Mouse (Mus musculus) midbrain, embryonic 10.5 days (tissue): ENCODE data around the gene Hdac4. TPM values are rescaled to one million over a fixed set of nuclear protein-coding genes. Genes with fewer than 3 reads are reported as not detected.
A peak's percentile ranks its signal among the peaks of the same experiment; 100 is the strongest.

ENCODE experiments used
- DNase-seq: peaks from one replicate; pipeline ENCODE4 v3.0.0-alpha.2; 2017; ENCODE audit warnings: low spot score
- H3K27ac ChIP-seq: fragments of 300-500 bp; sonication (generic); replicated peaks from 2 replicates; pipeline ENCODE4 v1.5.1; 2016; ENCODE audit warnings: mild to moderate bottlenecking
- H3K27me3 ChIP-seq: fragments of 300-500 bp; sonication (generic); 2 replicates; pipeline ENCODE4 v1.6.1; 2016; ENCODE audit warnings: low read depth, mild to moderate bottlenecking; ENCODE audit not compliant: poor library complexity, severe bottlenecking
- H3K36me3 ChIP-seq: fragments of 300-500 bp; sonication (generic); 2 replicates; pipeline ENCODE4 v1.6.1; 2016; ENCODE audit warnings: mild to moderate bottlenecking, moderate library complexity
- H3K4me1 ChIP-seq: fragments of 300-500 bp; sonication (generic); 2 replicates; pipeline ENCODE4 v1.6.1; 2016
- H3K4me3 ChIP-seq: fragments of 300-500 bp; sonication (generic); 2 replicates; pipeline ENCODE4 v1.5.1; 2016; ENCODE audit warnings: mild to moderate bottlenecking, moderate library complexity
- H3K9me3 ChIP-seq: fragments of 300-500 bp; sonication (generic); replicated peaks from 2 replicates; pipeline ENCODE4 v1.6.1; 2016; ENCODE audit warnings: mild to moderate bottlenecking
- WGBS: fragments of 180-500 bp; shearing (Covaris S2); methylation state at CpG from one replicate; pipeline ENCODE4 v1.1.7; 2016; 5-methylcytosine and 5-hydroxymethylcytosine counted together
- polyA plus RNA-seq: library from polyadenylated mRNA; unstranded; fragments of >200 nt; fragmentation: Nextera tagmentation; extraction: Ambion mirVana; gene quantifications from 2 replicates; pipeline ENCODE4 v1.2.1, GENCODE M21; 2016

Hdac4 gene
- polyA plus RNA-seq, 1 experiment from 2014 or later: 20.1 TPM

GRCm38 (mm10) chr1:91984507-91984906, 211.0 kb downstream of the Hdac4 start:
- H3K4me1 ChIP-seq: no peaks in the 10 kb centered on the region
- H3K9me3 ChIP-seq: no peaks in the 10 kb centered on the region
- H3K27me3 ChIP-seq: no peaks in the 10 kb centered on the region
- H3K27ac ChIP-seq: no peak overlapping the region
- H3K4me3 ChIP-seq: no peak overlapping the region
- WGBS: 92% methylated on average over 8 of the region's 8 CpGs
- no peak for DNase-seq
- peaks cover 93% of the 10 kb centered on the region for H3K36me3 ChIP-seq

- H3K9me3 ChIP-seq: no peaks in the 10 kb centered on the region
- no peak overlapping the region for H3K27ac ChIP-seq
- no peaks in the 10 kb centered on the region for H3K27me3 ChIP-seq
- DNase-seq: no peak
- peaks cover 10% of the 10 kb centered on the region for H3K4me1 ChIP-seq
- peaks cover 84% of the 10 kb centered on the region for H3K36me3 ChIP-seq
- no peak overlapping the region for H3K4me3 ChIP-seq
- 68% methylated on average over 1 of the region's 1 CpGs for WGBS
Observed at GRCm38 (mm10) chr1:91981381-91981780, 214.1 kb downstream of the Hdac4 start.

- H3K9me3 ChIP-seq: no peaks in the 10 kb centered on the region
- H3K27me3 ChIP-seq: no peaks in the 10 kb centered on the region
- no peak overlapping the region for H3K4me3 ChIP-seq
- H3K4me1 ChIP-seq: peaks cover 10% of the 10 kb centered on the region
- no peak overlapping the region for H3K27ac ChIP-seq
- peak; percentile 46 for DNase-seq
- WGBS: 77% methylated on average over 3 of the region's 3 CpGs
- peaks cover 85% of the 10 kb centered on the region for H3K36me3 ChIP-seq
Observed at GRCm38 (mm10) chr1:91978443-91978842, 217.1 kb downstream of the Hdac4 start.

GRCm38 (mm10) chr1:91968710-91969379, 226.7 kb downstream of the Hdac4 start:
- peaks cover 100% of the 10 kb centered on the region for H3K36me3 ChIP-seq
- H3K27me3 ChIP-seq: no peaks in the 10 kb centered on the region
- DNase-seq: peak; percentile 45
- H3K4me1 ChIP-seq: no peaks in the 10 kb centered on the region
- no peaks in the 10 kb centered on the region for H3K9me3 ChIP-seq
- WGBS: 74% methylated on average over 5 of the region's 5 CpGs
- no peak overlapping the region for H3K4me3 ChIP-seq
- peak overlapping the region; percentile 49; the same call in 1 of the 2 replicates for H3K27ac ChIP-seq

GRCm38 (mm10) chr1:91967041-91967440, 228.5 kb downstream of the Hdac4 start:
- Histone ChIP-seq H3K4me1 (no peaks in the 10 kb centered on the region), H3K27ac (no peak overlapping the region), H3K27me3 (no peaks in the 10 kb centered on the region), H3K4me3 (no peak overlapping the region), H3K36me3 (peaks cover 92% of the 10 kb centered on the region), H3K9me3 (no peaks in the 10 kb centered on the region)
- no peak for DNase-seq
- 96% methylated on average over 1 of the region's 1 CpGs for WGBS

- no peak overlapping the region for H3K27ac ChIP-seq
- H3K36me3 ChIP-seq: peaks cover 91% of the 10 kb centered on the region
- DNase-seq: no peak
- no peaks in the 10 kb centered on the region for H3K27me3 ChIP-seq
- no peak overlapping the region for H3K4me3 ChIP-seq
- 84% methylated on average over 9 of the region's 9 CpGs for WGBS
- H3K9me3 ChIP-seq: no peaks in the 10 kb centered on the region
- H3K4me1 ChIP-seq: no peaks in the 10 kb centered on the region
Observed at GRCm38 (mm10) chr1:91964486-91965335, 230.8 kb downstream of the Hdac4 start.

- Histone ChIP-seq H3K4me1 (no peaks in the 10 kb centered on the region), H3K27ac (no peak overlapping the region), H3K4me3 (no peak overlapping the region), H3K36me3 (peaks cover 91% of the 10 kb centered on the region), H3K9me3 (no peaks in the 10 kb centered on the region), H3K27me3 (no peaks in the 10 kb centered on the region)
- peak; percentile 48 for DNase-seq
- WGBS: 52% methylated on average over 1 of the region's 1 CpGs
Observed at GRCm38 (mm10) chr1:91962256-91962655, 233.2 kb downstream of the Hdac4 start.

- no peak for DNase-seq
- no peak overlapping the region for H3K4me3 ChIP-seq
- no peaks in the 10 kb centered on the region for H3K4me1 ChIP-seq
- H3K9me3 ChIP-seq: no peaks in the 10 kb centered on the region
- peaks cover 91% of the 10 kb centered on the region for H3K36me3 ChIP-seq
- WGBS: 90% methylated on average over 8 of the region's 8 CpGs
- H3K27ac ChIP-seq: no peak overlapping the region
- no peaks in the 10 kb centered on the region for H3K27me3 ChIP-seq
Observed at GRCm38 (mm10) chr1:91961231-91961630, 234.3 kb downstream of the Hdac4 start.

- Histone ChIP-seq H3K27me3 (no peaks in the 10 kb centered on the region), H3K9me3 (no peaks in the 10 kb centered on the region), H3K4me1 (no peaks in the 10 kb centered on the region), H3K4me3 (no peak overlapping the region), H3K36me3 (peaks cover 91% of the 10 kb centered on the region), H3K27ac (no peak overlapping the region)
- 92% methylated on average over 3 of the region's 3 CpGs for WGBS
- DNase-seq: no peak
Observed at GRCm38 (mm10) chr1:91959891-91960290, 235.6 kb downstream of the Hdac4 start.

- no peaks in the 10 kb centered on the region for H3K4me1 ChIP-seq
- WGBS: 93% methylated on average over 5 of the region's 5 CpGs
- no peak overlapping the region for H3K4me3 ChIP-seq
- H3K27ac ChIP-seq: no peak overlapping the region
- no peak for DNase-seq
- H3K36me3 ChIP-seq: peaks cover 91% of the 10 kb centered on the region
- H3K27me3 ChIP-seq: no peaks in the 10 kb centered on the region
- H3K9me3 ChIP-seq: no peaks in the 10 kb centered on the region
Observed at GRCm38 (mm10) chr1:91959044-91959443, 236.5 kb downstream of the Hdac4 start.

GRCm38 (mm10) chr1:91956229-91956628, 239.3 kb downstream of the Hdac4 start:
- no peaks in the 10 kb centered on the region for H3K4me1 ChIP-seq
- H3K9me3 ChIP-seq: no peaks in the 10 kb centered on the region
- H3K27ac ChIP-seq: no peak overlapping the region
- H3K4me3 ChIP-seq: no peak overlapping the region
- peaks cover 99% of the 10 kb centered on the region for H3K36me3 ChIP-seq
- no peaks in the 10 kb centered on the region for H3K27me3 ChIP-seq
- no peak for DNase-seq
- 85% methylated on average over 4 of the region's 4 CpGs for WGBS

GRCm38 (mm10) chr1:91954954-91955353, 240.5 kb downstream of the Hdac4 start:
- H3K36me3 ChIP-seq: peaks cover 98% of the 10 kb centered on the region
- WGBS: 95% methylated on average over 5 of the region's 5 CpGs
- DNase-seq: no peak

GRCm38 (mm10) chr1:91952912-91953311, 242.6 kb downstream of the Hdac4 start:
- DNase-seq: no peak

More at GRCm38 (mm10) chr1:91954954-91955353, 240.5 kb downstream of the Hdac4 start:
- H3K27ac ChIP-seq: no peak overlapping the region
- no peaks in the 10 kb centered on the region for H3K27me3 ChIP-seq
- no peak overlapping the region for H3K4me3 ChIP-seq
- H3K4me1 ChIP-seq: no peaks in the 10 kb centered on the region
- H3K9me3 ChIP-seq: no peaks in the 10 kb centered on the region

More at GRCm38 (mm10) chr1:91952912-91953311, 242.6 kb downstream of the Hdac4 start:
- no peak overlapping the region for H3K27ac ChIP-seq
- no peak overlapping the region for H3K4me3 ChIP-seq
- H3K4me1 ChIP-seq: no peaks in the 10 kb centered on the region
- WGBS: 81% methylated on average over 6 of the region's 6 CpGs
- H3K9me3 ChIP-seq: no peaks in the 10 kb centered on the region
- H3K27me3 ChIP-seq: no peaks in the 10 kb centered on the region
- H3K36me3 ChIP-seq: peaks cover 97% of the 10 kb centered on the region
